Mouse (Mus musculus) CD4-positive, CD25-positive, alpha-beta regulatory T cell, adult 2 months (primary cell): ENCODE results near the gene Zfp385a.

Source experiments
- DNase-seq: peaks from one replicate; pipeline ENCODE4 v3.0.0-alpha.2; 2012; ENCODE audit warnings: low read depth, low spot score

The Zfp385a gene

DNA sequence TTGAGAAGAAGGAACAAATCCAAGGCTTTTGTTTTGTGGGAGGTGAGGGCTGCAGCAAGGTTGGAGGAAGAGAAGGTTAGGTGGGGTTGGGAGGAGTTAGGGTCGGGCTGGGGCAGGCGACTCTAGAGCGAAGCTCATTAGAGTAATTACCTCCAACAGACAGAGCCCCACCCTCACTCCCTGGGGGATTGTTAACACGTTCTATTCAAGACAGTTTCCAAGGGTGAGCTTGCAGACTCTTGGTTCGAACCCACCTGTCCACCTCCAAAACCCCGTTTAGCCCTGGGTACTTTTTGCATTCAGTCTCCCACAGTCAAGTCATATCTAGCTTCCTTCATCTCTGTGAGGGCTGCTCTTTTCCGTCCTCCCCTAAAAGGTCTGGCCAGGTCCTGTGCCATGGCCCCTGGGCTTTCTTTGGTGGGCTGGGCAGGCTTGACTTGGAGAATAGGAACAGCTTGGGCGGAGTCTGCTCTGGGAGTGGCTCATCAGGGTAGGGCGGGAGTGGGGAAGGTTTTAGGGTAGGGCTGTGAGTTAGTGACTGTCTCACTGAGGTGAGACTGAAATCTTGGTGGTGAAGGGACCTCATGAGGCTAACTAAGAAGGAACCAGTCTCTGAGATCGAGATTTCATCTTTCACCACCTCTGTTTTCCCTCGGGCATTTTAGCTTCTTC, 2.8 kb downstream of the Zfp385a start:
- DNase-seq = no peak

DNA sequence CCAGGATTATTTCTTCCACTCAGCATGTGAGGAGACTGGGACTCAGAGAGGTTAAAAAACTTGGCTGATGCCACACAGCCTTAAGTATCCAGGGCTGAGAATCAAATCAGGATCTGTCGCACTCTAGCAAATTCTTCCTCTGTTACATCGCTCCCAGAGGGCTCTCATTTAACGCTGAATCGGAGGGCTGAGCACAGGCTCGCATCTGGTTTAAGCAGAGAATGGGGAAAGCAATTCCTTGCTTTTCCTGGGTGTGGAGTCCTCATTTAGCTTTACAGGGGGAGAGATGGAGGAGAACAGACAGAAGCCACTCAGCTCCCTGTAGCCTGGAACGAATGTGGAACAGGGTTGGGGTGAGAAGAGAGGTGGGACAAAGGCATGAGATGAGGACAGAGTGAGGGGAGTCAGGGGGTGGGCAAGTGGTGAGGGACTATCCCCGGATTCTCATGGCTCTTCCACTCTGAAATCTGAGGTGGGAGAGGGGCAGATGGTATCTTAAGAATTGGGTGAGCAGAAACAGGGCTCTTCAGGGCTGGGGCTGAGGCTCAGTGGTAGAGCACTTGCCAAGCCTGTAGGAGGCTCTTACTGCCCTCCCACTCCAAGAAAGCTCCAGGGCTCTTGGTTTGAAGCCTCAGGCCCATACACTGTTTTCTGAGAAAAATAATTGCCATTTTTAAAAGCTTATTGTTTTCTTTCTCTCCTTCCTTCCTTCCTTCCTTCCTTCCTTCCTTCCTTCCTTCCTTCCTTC, 4.2 kb downstream of the Zfp385a start:
- DNase-seq = no peak

DNA sequence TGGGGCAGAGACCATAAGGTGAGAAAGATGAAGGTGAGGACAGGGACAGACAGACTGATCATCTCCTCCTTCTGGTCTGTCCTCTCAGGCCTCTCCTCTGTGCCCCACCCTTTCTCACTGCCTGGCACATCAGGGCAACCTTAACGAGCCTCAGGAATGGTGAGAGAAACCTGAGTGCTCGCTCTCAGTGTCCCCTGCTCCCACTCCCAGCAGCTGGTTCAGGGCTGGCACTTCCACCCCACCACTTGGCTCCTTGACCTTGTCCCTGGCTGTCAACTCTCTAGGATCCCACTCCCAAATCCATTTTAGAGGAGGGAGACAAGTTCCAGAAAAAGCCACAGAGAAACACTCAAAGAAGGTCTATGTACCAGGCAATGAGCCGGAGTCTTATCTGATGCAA, 4.9 kb downstream of the Zfp385a start:
- DNase-seq = no peak

DNA sequence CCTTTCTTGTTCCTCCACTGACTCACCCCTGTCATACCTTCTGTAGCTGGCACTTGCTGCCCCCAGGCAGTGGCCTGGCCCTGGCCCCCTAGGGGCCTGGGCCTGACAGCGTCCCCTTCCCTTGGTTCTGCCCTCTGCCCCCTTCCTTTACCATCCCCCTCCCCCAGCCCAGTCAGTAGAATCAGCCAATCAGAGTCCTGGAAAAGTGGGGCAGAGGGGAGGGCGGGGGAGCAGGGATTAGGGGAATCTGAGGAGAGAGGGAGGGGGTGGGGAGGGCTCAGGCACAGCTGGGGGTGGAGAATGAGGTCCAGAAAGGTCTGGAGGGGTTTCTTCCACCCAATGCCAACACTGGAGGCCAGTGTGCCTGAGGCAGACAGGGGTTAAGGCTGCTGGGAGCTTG, 5.7 kb downstream of the Zfp385a start:
- no peak for DNase-seq

DNA sequence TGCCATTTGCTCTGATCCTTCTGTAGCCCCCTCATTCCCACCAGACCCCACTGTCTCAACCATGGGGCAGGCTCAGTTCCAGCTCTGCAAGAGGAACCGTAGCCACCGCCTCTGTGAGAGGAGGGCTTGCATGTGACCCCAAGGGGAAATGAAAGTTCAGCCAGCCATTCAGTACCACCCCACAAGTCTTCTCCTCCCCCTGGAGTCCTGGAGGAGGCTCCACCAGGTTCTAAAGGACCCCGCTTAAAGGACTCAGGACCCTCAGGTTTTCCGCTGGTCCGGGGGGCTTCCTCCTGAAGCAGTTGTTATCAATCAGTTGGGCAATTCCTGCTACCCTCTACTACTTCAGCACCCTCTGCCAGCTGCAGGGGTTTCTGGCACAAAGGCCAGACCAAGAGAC, 6.2 kb downstream of the Zfp385a start:
- DNase-seq = no peak

DNA sequence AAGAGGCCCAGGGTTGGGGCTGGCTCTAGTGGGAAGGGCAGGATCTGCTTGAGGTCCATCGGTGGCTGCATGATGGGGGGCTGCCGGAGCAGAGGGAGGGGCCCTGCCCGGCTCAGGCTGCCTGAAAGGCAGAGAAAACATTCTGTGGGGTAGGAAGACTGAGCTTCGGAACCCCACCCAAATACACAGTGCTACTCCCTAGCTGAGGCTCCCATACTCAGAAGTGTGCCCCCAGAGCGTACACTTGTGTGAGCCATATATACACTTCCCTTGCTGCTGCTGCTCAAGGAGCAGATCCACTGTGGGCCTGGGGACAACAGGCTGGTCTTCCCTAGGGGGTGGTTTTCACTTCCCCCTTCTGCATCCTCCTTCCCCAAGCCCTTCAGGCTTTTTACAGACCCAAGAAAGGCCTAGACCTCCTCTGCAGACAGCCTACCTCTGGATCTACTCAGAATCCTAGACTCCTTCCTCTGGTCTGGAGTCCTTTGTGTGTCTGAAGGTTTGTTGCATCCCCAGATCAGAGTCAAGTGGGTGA, 6.7 kb downstream of the Zfp385a start:
- no peak for DNase-seq

DNA sequence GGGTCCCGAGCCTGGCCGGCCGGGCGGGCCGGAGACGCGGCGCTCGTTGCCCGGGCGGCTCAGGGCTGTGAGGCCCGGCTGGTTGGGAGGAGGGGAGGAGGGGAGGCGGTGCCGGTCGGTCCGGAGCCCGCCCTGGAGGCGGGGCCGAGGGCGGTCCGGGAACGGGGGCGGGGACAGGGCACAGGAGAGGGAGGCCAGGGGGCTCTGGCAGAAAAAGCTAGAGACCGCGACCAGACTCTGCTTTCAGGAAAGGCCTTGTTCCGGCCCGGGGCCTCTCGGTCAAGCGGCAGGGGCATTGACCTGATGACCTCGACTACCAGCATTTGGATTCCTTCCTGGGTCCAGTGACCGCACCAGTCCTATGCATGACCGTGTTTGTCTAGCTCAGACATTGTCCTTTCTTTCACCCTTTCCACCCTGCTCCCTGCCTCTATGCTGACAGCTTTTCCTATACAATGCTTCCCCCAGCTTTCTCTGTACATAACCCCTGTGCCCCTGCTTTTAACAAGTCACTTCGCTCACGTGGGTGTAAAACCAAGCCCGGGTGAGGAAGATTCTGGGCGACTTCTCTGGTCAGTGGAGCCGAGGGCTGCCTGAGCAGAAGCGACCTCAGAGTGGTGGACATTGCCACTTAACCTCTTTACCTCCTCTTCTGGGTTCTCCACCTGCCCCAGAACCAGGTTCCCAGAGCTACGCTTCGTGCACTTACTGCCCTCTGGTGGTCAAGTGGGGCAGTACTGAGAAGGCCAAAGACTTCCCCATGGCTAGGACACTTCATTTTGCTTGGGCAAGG, 16.2 kb downstream of the Zfp385a start:
- peak; percentile 86 for DNase-seq

DNA sequence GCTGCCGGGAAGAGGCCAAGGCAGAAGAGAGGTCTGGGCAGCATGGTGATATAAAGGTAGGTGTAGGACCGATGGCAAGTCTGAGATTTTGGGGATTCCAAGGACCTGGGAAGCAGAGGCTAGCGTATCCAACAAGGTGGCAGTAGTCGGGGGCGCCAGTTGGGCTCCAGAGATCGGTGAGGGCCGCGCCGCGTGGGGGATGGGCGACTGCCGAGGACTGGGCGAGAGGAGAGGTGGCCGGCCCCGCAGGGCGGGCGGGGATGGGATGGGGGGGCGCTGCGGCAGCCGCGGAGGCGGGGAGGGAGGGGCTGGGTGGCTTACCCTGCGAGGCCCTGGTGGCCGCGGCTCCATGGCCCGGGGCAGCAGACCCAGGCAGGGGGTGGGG, 16.8 kb downstream of the Zfp385a start:
- no peak for DNase-seq

DNA sequence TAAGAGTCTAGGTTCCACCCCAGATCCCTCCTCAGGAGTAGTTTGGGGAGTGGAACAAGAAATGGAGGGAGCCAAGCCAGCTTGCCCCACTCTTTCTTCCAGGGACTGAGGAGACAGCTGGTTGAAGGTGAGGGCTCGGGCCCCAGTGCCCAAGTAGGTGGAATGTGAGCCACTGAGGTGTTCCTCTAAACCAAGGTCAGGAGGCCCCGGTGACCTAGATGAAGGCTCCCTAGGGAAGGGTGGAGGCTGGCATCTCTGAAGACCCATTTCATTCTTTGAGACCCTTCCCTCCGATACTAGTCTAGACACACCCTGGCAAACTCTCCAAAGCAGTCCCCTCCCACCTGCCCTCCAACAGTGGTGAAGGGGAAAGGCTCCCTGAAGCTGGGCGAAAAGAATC, 17.5 kb downstream of the Zfp385a start:
- DNase-seq = no peak

DNA sequence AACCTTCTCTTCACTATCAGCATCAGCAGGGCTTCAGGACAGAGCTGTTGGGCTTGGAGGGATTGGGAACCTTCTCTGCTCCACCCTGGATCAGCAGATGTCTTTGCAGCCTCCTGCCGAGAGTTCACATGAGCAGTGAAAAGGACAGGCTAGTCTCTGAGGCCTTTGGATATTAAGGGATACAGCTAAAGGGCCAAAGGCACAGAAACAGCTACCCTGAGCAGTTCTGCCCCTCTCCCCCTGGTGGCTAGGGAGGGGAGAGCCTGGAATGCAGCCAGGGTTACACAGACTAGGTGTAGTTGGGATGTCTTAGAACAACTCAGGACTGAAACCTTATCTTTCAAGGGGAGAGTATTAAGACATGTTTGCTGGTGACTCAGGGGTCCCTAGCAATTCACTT, 18.8 kb downstream of the Zfp385a start:
- peak; percentile 50 for DNase-seq

DNA sequence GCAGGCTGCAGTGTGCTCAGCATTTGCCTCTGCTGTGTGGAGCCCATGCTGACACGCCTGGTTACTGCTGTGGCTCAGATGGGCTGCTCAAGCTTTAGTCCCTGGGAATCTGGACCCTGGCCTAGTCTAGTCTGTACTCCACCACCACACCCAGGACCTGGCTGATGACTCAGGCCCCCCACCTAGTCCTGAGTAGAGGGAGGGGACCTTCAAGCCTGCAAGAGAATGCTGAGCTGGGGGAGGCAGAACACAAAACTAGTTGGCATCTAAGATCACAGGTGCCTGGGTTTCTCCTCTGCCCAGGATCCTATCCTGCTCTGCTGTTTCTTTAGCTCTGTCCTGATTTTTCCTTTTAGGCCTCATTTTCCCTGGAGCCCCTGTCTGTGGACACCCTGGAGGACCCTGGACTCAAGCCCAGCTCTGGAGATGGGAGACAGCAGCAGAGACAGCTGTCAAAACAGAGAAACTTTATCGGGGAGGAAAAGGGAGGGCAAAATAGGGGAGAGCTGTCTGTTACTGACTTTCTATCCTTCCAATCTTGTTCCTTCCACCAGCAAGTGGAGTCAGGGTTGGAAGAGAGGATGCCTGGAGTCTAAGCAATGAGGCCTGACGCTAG, 21.6 kb downstream of the Zfp385a start:
- no peak for DNase-seq

DNA sequence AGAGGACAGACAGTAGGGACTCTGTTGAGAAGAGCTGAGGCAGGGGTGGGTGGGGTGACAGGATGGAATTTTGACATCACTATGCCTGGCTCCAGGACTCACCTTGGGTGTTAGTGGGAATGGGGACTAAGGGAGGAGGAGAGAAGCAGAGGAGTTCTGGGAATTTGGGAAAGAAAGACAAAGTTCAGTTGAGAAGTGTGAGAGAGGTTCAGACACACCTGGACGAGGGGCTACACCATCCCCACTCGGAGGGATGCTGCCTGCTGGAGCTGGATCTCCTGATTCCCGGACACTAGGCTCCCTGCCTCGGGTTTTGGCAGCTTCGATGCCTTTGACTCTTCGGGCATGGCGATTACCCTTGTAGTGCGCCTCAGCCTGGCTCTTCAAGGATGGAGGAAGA, 22.2 kb downstream of the Zfp385a start:
- no peak for DNase-seq

DNA sequence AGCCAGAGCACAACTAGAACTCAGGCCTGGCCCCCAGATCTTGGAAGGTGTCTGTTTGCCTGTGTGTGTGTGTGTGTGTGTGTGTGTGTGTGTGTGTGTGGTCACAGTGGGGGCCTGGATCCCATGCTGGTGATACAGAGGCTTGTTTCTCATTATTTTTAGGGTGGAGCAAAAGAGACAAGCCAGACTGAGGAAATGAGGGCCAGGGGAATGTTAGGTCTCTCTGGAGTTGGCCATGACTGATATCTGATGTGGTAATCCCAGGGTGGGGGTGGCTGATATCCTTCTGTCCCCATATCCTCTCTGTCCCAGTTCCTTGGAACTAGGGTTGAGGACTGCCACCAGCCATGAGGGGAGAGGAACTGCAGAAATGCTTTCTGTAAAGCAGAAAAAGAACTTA, 22.8 kb downstream of the Zfp385a start:
- no peak for DNase-seq

DNA sequence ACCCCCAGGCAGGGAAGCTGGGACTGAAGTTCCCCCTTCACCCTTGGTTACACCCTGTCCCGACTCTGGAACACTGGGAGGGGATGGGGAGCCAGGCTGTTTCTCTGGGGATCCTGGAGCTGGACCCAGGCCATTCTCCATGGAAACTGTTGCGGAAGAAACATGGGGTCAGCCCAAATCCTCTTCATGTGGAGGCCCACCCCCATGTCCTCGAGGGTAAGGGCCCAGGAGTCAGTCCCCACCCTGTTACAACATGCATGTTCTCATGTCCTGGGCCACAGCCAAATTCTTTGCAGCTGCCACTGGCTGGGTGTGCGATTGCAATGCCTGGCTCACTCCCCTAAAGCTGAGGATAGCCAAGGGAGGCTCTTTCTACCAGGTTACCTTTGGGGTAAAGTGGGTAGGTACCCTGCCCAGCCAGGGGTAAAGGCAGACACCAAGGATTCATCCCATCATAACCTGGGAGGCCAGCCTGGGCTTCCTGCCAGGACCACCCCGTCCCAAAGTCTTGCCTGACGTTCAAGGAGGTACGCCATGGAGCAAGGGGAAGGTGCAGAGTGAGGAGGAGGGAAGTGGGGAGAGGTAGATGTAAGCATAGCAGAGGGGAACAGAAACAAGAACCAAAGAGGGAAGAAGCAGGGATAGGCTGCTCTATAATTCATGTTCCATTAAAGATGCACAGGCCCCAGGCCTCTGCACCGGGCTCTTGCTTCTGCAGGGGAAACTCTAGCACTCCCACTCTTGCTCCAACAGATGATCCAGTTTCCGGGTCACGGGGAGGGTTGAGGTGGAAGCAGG, 23.7 kb downstream of the Zfp385a start:
- no peak for DNase-seq

DNA sequence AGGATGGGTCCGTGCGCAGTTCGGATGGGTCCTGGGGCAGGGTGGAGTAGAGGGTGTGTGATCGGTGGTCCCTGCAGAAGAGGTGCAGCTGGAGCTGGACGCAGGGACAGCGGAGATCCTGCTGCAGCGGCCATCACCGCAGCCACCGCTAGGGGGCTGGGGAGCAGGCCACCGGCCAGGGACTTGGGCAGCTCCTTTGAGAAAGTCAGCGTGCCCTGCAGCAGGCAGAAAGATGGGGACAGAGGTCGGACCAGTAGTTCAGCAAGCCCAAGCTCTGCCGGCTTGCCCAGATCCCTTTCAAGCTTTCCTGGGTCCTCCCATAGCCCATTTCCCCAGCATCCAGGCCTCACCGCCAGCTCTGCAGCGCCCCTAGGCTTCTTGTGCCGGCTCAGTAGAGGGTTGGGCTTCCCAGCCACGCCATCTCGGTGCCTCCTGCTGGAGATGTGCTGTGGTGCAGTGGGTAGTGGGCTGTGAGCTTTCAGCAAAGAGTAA, 24.8 kb downstream of the Zfp385a start:
- no peak for DNase-seq

DNA sequence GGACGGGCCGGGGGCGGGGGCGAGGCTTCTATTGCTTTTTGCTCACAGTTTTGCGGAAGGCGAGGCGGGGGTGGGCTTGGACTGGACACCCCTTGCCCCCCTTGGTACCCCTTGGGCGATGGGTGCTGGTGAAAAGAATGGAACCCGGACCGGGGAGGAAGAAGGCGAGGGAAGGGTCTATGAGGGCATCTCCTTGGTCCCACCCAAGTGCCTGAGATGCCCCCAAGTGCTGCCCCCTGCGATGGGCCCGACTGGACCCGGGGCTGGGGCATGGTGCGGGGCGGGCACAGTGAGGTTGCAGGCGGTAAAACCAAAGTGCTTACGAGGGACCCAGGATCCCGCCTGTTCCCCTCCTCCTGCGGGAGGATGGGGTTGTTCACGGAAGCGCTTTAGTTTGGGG, 25.7 kb downstream of the Zfp385a start:
- no peak for DNase-seq

DNA sequence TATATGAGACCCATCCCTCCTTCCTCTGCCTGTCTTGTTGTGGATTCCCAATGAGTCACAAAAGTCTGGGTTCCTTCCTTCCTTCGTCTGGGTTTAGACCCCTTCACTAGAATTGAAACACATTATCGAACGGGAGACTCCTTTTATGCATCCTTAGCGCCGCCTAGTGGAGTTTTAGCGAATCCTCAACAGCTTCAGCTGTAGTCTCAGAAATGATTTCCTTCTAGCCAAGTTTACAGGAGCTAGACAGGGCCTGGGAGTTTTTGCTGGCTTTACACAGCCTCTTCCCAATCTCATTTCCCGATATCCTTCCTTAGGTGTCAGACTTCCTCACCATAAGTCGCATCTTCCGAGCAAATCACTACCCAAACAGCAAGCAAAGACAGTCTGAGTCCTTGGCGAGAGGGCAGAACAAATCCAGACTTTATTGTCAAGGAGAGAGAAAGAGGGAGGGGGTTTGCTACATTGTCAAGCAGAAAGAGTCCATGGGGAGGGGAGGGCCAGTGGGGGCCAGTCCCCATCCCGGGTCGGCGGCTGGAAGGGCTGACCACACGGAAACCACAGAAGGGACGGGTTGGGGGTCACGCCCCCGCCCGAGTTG, 26.3 kb downstream of the Zfp385a start:
- DNase-seq = peak; percentile 77

DNA sequence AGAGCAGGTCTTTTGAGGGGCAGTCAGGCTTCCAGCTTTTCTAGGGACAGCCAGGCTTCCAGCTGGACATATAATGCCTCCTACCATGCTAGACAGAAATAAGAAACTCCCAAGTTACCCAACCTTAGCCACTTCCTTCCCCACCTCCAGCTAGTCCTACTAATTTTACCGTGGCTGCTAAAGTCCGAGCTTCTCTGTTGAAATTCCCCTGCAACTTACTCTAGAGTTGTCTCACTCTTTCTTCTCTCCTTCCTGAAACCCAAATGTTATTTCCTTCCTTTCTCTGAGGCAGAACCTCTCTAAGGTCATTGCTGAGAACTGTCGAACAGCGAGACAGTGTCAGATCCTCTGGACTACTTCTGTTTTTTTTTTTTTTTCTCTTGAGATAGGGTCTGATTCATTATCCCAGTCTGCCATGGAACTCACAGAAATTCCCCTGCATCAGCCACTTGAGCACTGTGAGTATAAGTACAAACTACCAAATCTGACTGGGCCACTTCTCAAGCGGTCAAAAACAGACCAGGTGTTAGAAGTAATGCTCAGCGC, 29.5 kb downstream of the Zfp385a start, which contains the start of gene Gpr84:
TSS of gene Gpr84 (minus strand) at position 248 of the 546 bp plus-strand sequence.
- DNase-seq = no peak

DNA sequence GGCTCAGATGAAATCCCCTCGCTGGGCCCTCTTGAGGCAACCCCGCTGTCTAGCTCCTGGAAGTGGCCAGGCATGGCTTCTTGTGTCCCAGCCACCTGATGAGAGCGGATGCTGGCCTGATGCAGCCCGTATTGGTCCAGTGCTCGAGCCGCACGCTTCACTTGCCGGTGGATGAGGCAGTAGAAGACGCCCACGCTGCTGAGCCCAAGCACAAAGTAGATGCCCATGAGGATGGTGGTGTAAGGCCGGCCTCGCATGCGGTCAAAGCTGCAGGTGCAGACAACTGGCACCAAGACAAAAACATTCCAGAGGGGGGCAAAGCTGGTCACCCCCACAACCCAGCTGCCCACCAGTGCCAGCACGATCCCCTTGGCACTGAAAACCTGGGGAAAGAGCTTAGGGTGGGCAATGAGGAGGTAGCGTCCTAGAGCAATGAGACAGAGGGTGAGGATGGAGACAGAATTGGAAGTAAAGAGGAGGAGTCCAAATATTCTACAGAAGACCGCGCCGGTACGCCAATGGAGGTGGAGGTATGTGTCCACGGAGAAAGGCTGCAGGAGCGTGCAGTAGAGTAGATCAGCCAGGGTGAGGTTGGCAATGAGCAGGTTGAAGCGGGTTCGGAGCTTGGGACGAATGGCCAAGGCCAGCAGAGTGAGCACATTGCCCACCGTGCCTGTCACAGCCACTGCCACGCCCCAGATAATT, 30.9 kb downstream of the Zfp385a start:
- no peak for DNase-seq
